Mouse (Mus musculus) small intestine, adult 2 months (tissue): ENCODE data around the gene Gm28539.

Experiments used
- CTCF ChIP-seq: fragments of 200-500 bp; IDR thresholded peaks from 2 replicates; pipeline ENCODE4 v1.5.1; 2012; ENCODE audit warnings: low read depth, mild to moderate bottlenecking, control low read depth, inconsistent platforms, low read length, moderate library complexity, mixed read lengths; ENCODE audit not compliant: insufficient replicate concordance, insufficient read length; ENCODE audit errors: extremely low read depth
- POLR2A ChIP-seq: fragments of 200-500 bp; IDR thresholded peaks from 2 replicates; pipeline ENCODE4 v1.6.1; 2012; ENCODE audit warnings: low read depth, mild to moderate bottlenecking, control low read depth, inconsistent platforms, low read length, moderate library complexity

- TF ChIP-seq CTCF (no peak), POLR2A (no peak)
Measured at GRCm38 (mm10) chr16:18838346-18838745, 2.0 kb downstream of the Gm28539 start.
